Mouse (Mus musculus): ENCODE results near the gene Edem3.

GRCm38 (mm10) chr1:151777616-151778015, 22.4 kb downstream of the Edem3 start:
- TF ChIP-seq POLR2A (IDR thresholded peaks at IDR 0.05; ENCODE audit: extremely low read depth, insufficient read depth, low read length) (no peak), CTCF (IDR thresholded peaks at IDR 0.05; ENCODE audit: extremely low read depth, insufficient read depth, low read length) (no peak)

Measured in cortical plate, adult 2 months (tissue).